Mouse (Mus musculus) intestine, embryonic 14.5 days (tissue): ENCODE measurements at regions not wholly inside any gene's neighbourhood (a gene's known extent, or its start where the extent isn't known, plus 50 kb on each side); places are given as distances from the start of the nearest gene placed in this dataset.

Experiments used
- ATAC-seq: fragments of 200-750 bp; cut with Nextera tagmentation; replicated peaks from 2 replicates; pipeline ENCODE4 v1.8.0; 2017; ENCODE audit warnings: low read depth, moderate number of reproducible peaks, moderate TSS enrichment, moderate library complexity; ENCODE audit not compliant: low FRiP score, low TSS enrichment
- DNase-seq: peaks from one replicate; pipeline ENCODE4 v3.0.0-alpha.2; 2018; ENCODE audit warnings: low spot score
- H3K27ac ChIP-seq: fragments of 300-500 bp; sonication (generic); 2 replicates; pipeline ENCODE4 v1.5.1; 2014; ENCODE audit warnings: low read depth, mild to moderate bottlenecking, control low read depth
- H3K27me3 ChIP-seq: fragments of 300-500 bp; sonication (generic); replicated peaks from 2 replicates; pipeline ENCODE4 v1.6.1; 2014; ENCODE audit warnings: low read length, control low read depth; ENCODE audit not compliant: control insufficient read depth, insufficient read depth
- H3K36me3 ChIP-seq: fragments of 300-500 bp; sonication (generic); 2 replicates; pipeline ENCODE4 v1.6.1; 2014; ENCODE audit warnings: low read length, control low read depth; ENCODE audit not compliant: control insufficient read depth, insufficient read depth
- H3K4me1 ChIP-seq: fragments of 300-500 bp; sonication (generic); replicated peaks from 2 replicates; pipeline ENCODE4 v1.6.1; 2014; ENCODE audit warnings: low read length, control low read depth, mixed read lengths; ENCODE audit not compliant: control insufficient read depth, insufficient read depth
- H3K4me2 ChIP-seq: fragments of 300-500 bp; sonication (generic); 2 replicates; pipeline ENCODE4 v1.6.1; 2014; ENCODE audit warnings: low read length
- H3K4me3 ChIP-seq: fragments of 300-500 bp; sonication (generic); 2 replicates; pipeline ENCODE4 v1.5.1; 2014; ENCODE audit warnings: low read depth, low read length, control low read depth, mixed read lengths
- H3K9ac ChIP-seq: fragments of 300-500 bp; sonication (generic); 2 replicates; pipeline ENCODE4 v1.6.1; 2014; ENCODE audit warnings: mild to moderate bottlenecking, low read length
- H3K9me3 ChIP-seq: fragments of 300-500 bp; sonication (generic); 2 replicates; pipeline ENCODE4 v1.6.1; 2016; ENCODE audit warnings: low read length, control low read depth; ENCODE audit not compliant: control insufficient read depth
- WGBS: fragments of 180-500 bp; shearing (Covaris S2); extraction: QIAGEN DNeasy Blood & Tissue Kit; methylation state at CpG from one replicate; pipeline ENCODE4 v1.1.7; 2014; 5-methylcytosine and 5-hydroxymethylcytosine counted together

- 70% methylated on average over 22 of the region's 22 CpGs for WGBS
- no peak for ATAC-seq
- no peak overlapping the region for H3K9ac ChIP-seq
- H3K9me3 ChIP-seq, result no peaks in the 10 kb centered on the region
- no peak for DNase-seq
- H3K4me1 ChIP-seq, result peaks cover 9% of the 10 kb centered on the region
- no peak overlapping the region for H3K4me2 ChIP-seq
- no peaks in the 10 kb centered on the region for H3K27me3 ChIP-seq
- no peaks in the 10 kb centered on the region for H3K36me3 ChIP-seq
- no peak overlapping the region for H3K4me3 ChIP-seq
- no peak overlapping the region for H3K27ac ChIP-seq
These were observed 145.2 kb upstream of the Ubl3 start for GRCm38 (mm10) chr5:148697631-148698368.

- WGBS, result 82% methylated on average over 7 of the region's 7 CpGs
These were observed 141.8 kb upstream of the Ubl3 start for GRCm38 (mm10) chr5:148694352-148694751.

GRCm38 (mm10) chr5:148691486-148691885 lies 138.9 kb upstream of the Ubl3 start:
- Histone ChIP-seq H3K4me3 (no peak overlapping the region), H3K27ac (no peak overlapping the region; the same call in 1 of the 2 replicates), H3K27me3 (no peaks in the 10 kb centered on the region), H3K4me2 (no peak overlapping the region), H3K36me3 (no peaks in the 10 kb centered on the region), H3K9ac (no peak overlapping the region), H3K4me1 (peaks cover 5% of the 10 kb centered on the region), H3K9me3 (no peaks in the 10 kb centered on the region)
- 66% methylated on average over 7 of the region's 7 CpGs for WGBS
- ATAC-seq, result no peak
- no peak for DNase-seq

More at GRCm38 (mm10) chr5:148694352-148694751, 141.8 kb upstream of the Ubl3 start:
- Histone ChIP-seq H3K9me3 (no peaks in the 10 kb centered on the region), H3K27me3 (no peaks in the 10 kb centered on the region), H3K27ac (no peak overlapping the region), H3K4me2 (no peak overlapping the region), H3K4me3 (no peak overlapping the region), H3K4me1 (peaks cover 10% of the 10 kb centered on the region), H3K9ac (no peak overlapping the region), H3K36me3 (no peaks in the 10 kb centered on the region)
- no peak for DNase-seq
- no peak for ATAC-seq

- H3K4me2 ChIP-seq, result no peak overlapping the region
- H3K27ac ChIP-seq, result no peak overlapping the region; the same call in 1 of the 2 replicates
- ATAC-seq (no peak), DNase-seq (no peak)
- no peak overlapping the region for H3K9ac ChIP-seq
- no peaks in the 10 kb centered on the region for H3K9me3 ChIP-seq
- no peaks in the 10 kb centered on the region for H3K27me3 ChIP-seq
- H3K4me1 ChIP-seq, result peaks cover 5% of the 10 kb centered on the region
- no peak overlapping the region for H3K4me3 ChIP-seq
- no peaks in the 10 kb centered on the region for H3K36me3 ChIP-seq
- WGBS, result 42% methylated on average over 8 of the region's 8 CpGs
These were observed 138.2 kb upstream of the Ubl3 start for GRCm38 (mm10) chr5:148690823-148691197.

GRCm38 (mm10) chr5:148690158-148690822 lies 137.7 kb upstream of the Ubl3 start:
- Histone ChIP-seq H3K9me3 (no peaks in the 10 kb centered on the region), H3K4me3 (no peak overlapping the region), H3K27ac (no peak overlapping the region), H3K4me2 (no peak overlapping the region), H3K9ac (no peak overlapping the region), H3K4me1 (peaks cover 5% of the 10 kb centered on the region), H3K36me3 (no peaks in the 10 kb centered on the region), H3K27me3 (no peaks in the 10 kb centered on the region)
- ATAC-seq (no peak), DNase-seq (no peak)
- WGBS, result 65% methylated on average over 7 of the region's 7 CpGs

GRCm38 (mm10) chr5:148689297-148689696 lies 136.7 kb upstream of the Ubl3 start:
- Histone ChIP-seq H3K9ac (no peak overlapping the region), H3K9me3 (no peaks in the 10 kb centered on the region), H3K36me3 (no peaks in the 10 kb centered on the region), H3K4me1 (peaks cover 5% of the 10 kb centered on the region), H3K27me3 (no peaks in the 10 kb centered on the region), H3K4me2 (no peak overlapping the region), H3K4me3 (no peak overlapping the region), H3K27ac (no peak overlapping the region)
- DNase-seq, result no peak
- WGBS, result 87% methylated on average over 9 of the region's 9 CpGs
- no peak for ATAC-seq

- WGBS, result 80% methylated on average over 8 of the region's 8 CpGs
- ATAC-seq, result no peak
These were observed 135.9 kb upstream of the Ubl3 start for GRCm38 (mm10) chr5:148688501-148688900.

GRCm38 (mm10) chr5:148687827-148688226 lies 135.2 kb upstream of the Ubl3 start:
- H3K36me3 ChIP-seq, result no peaks in the 10 kb centered on the region
- no peak overlapping the region for H3K4me2 ChIP-seq
- H3K27ac ChIP-seq, result no peak overlapping the region
- no peaks in the 10 kb centered on the region for H3K27me3 ChIP-seq
- 46% methylated on average over 3 of the region's 3 CpGs for WGBS
- DNase-seq (no peak), ATAC-seq (no peak)
- H3K4me3 ChIP-seq, result no peak overlapping the region
- peaks cover 9% of the 10 kb centered on the region for H3K4me1 ChIP-seq
- no peak overlapping the region for H3K9ac ChIP-seq
- H3K9me3 ChIP-seq, result no peaks in the 10 kb centered on the region

More at GRCm38 (mm10) chr5:148688501-148688900, 135.9 kb upstream of the Ubl3 start:
- no peak for DNase-seq
- Histone ChIP-seq H3K4me3 (no peak overlapping the region), H3K9me3 (no peaks in the 10 kb centered on the region), H3K9ac (no peak overlapping the region), H3K4me1 (peaks cover 9% of the 10 kb centered on the region), H3K36me3 (no peaks in the 10 kb centered on the region), H3K4me2 (no peak overlapping the region), H3K27me3 (no peaks in the 10 kb centered on the region), H3K27ac (no peak overlapping the region)
